Mouse (Mus musculus) kidney, postnatal 0 days (tissue): ENCODE measurements around the gene Dock11. TPM values are rescaled to one million over a fixed set of nuclear protein-coding genes. Genes with fewer than 3 reads are reported as not detected.

Experiments
- ATAC-seq: fragments of 200-750 bp; cut with Nextera tagmentation; replicated peaks from 2 replicates; pipeline ENCODE4 v1.8.0; 2017; ENCODE audit warnings: low read depth, moderate number of reproducible peaks, moderate TSS enrichment, moderate library complexity; ENCODE audit not compliant: low FRiP score
- DNase-seq: peaks from one replicate; pipeline ENCODE4 v3.0.0-alpha.2; 2016; ENCODE audit warnings: low spot score
- H3K27ac ChIP-seq: fragments of 300-500 bp; sonication (generic); 2 replicates; pipeline ENCODE4 v1.5.1; 2014; ENCODE audit warnings: mild to moderate bottlenecking
- H3K27me3 ChIP-seq: fragments of 300-500 bp; sonication (generic); 2 replicates; pipeline ENCODE4 v1.6.1; 2014; ENCODE audit warnings: low read length, mixed read lengths; ENCODE audit not compliant: insufficient read depth
- H3K36me3 ChIP-seq: fragments of 300-500 bp; sonication (generic); 2 replicates; pipeline ENCODE4 v1.6.1; 2014; ENCODE audit warnings: low read length, mixed read lengths; ENCODE audit not compliant: insufficient read depth
- H3K4me1 ChIP-seq: fragments of 300-500 bp; sonication (generic); replicated peaks from 2 replicates; pipeline ENCODE4 v1.6.1; 2014; ENCODE audit warnings: antibody characterized with exemption, low read length, mixed read lengths; ENCODE audit not compliant: insufficient read depth
- H3K4me2 ChIP-seq: fragments of 300-500 bp; sonication (generic); 2 replicates; pipeline ENCODE4 v1.6.1; 2014; ENCODE audit warnings: mild to moderate bottlenecking, low read length, moderate library complexity, mixed read lengths
- H3K4me3 ChIP-seq: fragments of 300-500 bp; sonication (generic); replicated peaks from 2 replicates; pipeline ENCODE4 v1.5.1; 2014; ENCODE audit warnings: low read depth, low read length
- H3K9ac ChIP-seq: fragments of 300-500 bp; sonication (generic); 2 replicates; pipeline ENCODE4 v1.6.1; 2014; ENCODE audit warnings: low read depth, low read length
- H3K9me3 ChIP-seq: fragments of 300-500 bp; sonication (generic); replicated peaks from 2 replicates; pipeline ENCODE4 v1.6.1; 2016; ENCODE audit warnings: low read length, inconsistent platforms, mixed read lengths
- CTCF ChIP-seq: IDR thresholded peaks from 2 replicates; pipeline ENCODE4 v1.5.1; 2016; ENCODE audit warnings: antibody characterized with exemption, low read depth, mild to moderate bottlenecking, moderate library complexity
- WGBS: fragments of 180-500 bp; shearing (Covaris S2); extraction: QIAGEN DNeasy Blood & Tissue Kit; methylation state at CpG from one replicate; pipeline ENCODE4 v1.1.7; 2014; 5-methylcytosine and 5-hydroxymethylcytosine counted together
- polyA plus RNA-seq: library from polyadenylated mRNA; unstranded; fragments of >200 nt; fragmentation: Nextera tagmentation; extraction: Ambion mirVana; gene quantifications from 2 replicates; pipeline ENCODE4 v1.2.1, GENCODE M21; 2015

Dock11 gene
- polyA plus RNA-seq, 1 experiment from 2014 or later, result 5.5 TPM

DNA sequence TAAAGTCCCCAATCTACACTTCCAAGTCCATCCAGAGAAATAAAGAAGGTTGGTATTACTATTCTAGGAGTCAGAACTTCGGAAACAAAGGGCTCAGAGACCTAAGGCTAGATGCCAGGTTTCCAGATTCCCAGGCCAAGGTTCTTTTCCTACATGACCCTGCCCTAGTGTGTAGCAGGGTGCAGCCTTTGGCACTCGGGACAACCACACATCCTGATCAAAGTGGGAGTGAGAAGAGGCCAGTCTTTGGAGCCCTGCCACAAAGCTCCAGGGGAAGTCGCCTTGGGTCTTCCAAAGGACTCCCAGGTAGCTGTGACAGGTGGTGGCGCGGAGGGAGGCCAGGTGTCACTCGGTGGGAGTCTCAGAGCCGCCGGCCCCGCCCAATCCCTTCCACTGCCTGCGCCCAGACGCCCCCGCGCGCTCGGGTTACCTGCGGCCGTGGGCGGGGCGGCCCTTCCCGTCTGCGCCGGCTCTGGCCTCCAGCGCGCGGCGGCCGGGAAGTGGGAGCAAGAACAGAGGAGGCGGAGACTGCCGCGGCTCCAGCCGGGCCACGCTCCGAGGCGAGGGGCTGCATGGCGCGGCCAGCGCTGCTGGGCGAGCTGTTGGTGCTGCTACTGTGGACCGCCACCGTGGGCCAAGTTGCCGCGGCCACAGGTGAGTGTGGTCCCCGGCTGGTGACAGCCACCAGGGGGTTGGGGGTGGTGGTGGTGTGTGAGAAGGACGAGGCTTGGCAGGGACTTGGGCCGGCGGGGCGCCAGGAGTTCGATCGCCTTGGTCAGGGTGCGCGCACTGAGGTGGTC, 223.2 kb downstream of the Dock11 start, which contains the start of gene Il13ra1:
Gene Il13ra1 (plus strand): TSS at position 489 of the 800 bp plus-strand sequence.
- peak within 1 kb of the TSS; percentile 52 for H3K4me3 ChIP-seq
- peak within 1 kb of the TSS; percentile 57 for H3K9ac ChIP-seq
- DNase-seq (peak; percentile 55), ATAC-seq (peak; percentile 89)
- no peaks in the 10 kb centered on the region for H3K36me3 ChIP-seq
- peak within 1 kb of the TSS; percentile 63 for H3K4me2 ChIP-seq
- no peak for TF ChIP-seq CTCF
- H3K4me1 ChIP-seq, result no peaks in the 10 kb centered on the region
- H3K27me3 ChIP-seq, result no peaks in the 10 kb centered on the region
- no peaks in the 10 kb centered on the region for H3K9me3 ChIP-seq
- peak within 1 kb of the TSS; percentile 13; the same call in 1 of the 2 replicates for H3K27ac ChIP-seq
- WGBS, result 29% methylated on average over 51 of the region's 51 CpGs

DNA sequence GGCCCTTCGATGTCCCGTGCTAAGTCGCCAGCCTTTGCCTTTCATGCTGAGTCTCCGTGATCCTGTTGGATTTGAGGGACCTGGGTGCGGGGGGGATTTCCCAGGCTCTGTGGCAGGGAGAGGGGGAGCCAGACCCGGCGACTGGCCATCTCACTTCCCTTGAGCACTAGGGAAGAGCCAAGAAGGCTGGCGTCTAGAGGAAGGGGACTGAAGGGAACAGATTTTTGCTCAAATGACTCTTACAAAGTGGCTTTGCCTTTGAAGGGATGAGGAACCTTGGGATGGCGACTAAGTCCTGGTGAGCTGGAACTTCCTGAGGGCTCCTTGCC, 223.8 kb downstream of the Dock11 start:
- H3K4me1 ChIP-seq, result no peaks in the 10 kb centered on the region
- H3K9me3 ChIP-seq, result no peaks in the 10 kb centered on the region
- H3K4me3 ChIP-seq, result peak overlapping the region; percentile 52
- peak overlapping the region; percentile 57 for H3K9ac ChIP-seq
- 26% methylated on average over 9 of the region's 9 CpGs for WGBS
- H3K27ac ChIP-seq, result peak overlapping the region; percentile 13; the same call in 1 of the 2 replicates
- peak overlapping the region; percentile 63 for H3K4me2 ChIP-seq
- ATAC-seq (no peak), DNase-seq (peak; percentile 2)
- no peaks in the 10 kb centered on the region for H3K36me3 ChIP-seq
- no peak for TF ChIP-seq CTCF
- H3K27me3 ChIP-seq, result no peaks in the 10 kb centered on the region

DNA sequence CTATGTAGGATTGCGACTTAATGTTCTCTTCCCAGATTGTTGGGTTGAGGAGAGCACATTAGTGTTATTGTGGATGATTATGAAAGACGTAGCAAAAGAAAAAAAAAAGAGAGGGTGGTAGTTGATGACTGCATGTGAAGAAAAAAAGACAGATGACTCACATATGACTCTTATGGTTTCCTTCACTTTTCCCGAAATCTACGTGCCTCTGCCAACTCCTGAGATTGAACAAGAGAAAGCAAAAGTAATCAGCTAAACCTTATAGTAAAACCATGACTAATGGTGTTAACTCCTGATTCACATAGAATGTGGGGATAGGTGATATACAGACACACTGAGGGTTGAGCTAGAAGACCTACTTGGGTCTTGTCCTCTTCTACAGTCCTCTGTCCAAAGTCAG, 226.5 kb downstream of the Dock11 start:
- no peak for TF ChIP-seq CTCF
- H3K4me2 ChIP-seq, result no peak overlapping the region
- no peaks in the 10 kb centered on the region for H3K27me3 ChIP-seq
- H3K4me1 ChIP-seq, result no peaks in the 10 kb centered on the region
- WGBS, result 74% methylated on average over 4 of the region's 4 CpGs
- H3K36me3 ChIP-seq, result no peaks in the 10 kb centered on the region
- H3K9me3 ChIP-seq, result no peaks in the 10 kb centered on the region
- DNase-seq (no peak), ATAC-seq (no peak)
- H3K9ac ChIP-seq, result no peak overlapping the region
- no peak overlapping the region for H3K27ac ChIP-seq
- no peak overlapping the region for H3K4me3 ChIP-seq

Other genes with a start within 250 kb of the Dock11 start
- gene Il13ra1, start 223.3 kb downstream of the Dock11 start, polyA plus RNA-seq, result 27.8 and 30.2 TPM in 2 replicates